Mouse (Mus musculus): ENCODE data around the gene Rps6kl1. TPM values are rescaled to one million over a fixed set of nuclear protein-coding genes. Genes with fewer than 3 reads are reported as not detected.

The Rps6kl1 gene
- total and polyA plus RNA-seq, 3 experiments, result 0.21 to 0.86 (median 0.36) TPM

- dilution Hi-C loops (cut with MboI; ENCODE audit: extremely low pct_ligation_motif_present, extremely low pct_unique_long_range_greater_than_20kb, low sequenced_read_pairs), result no loop called here
- Histone ChIP-seq H3K27me3 (replicated peaks) (peaks cover 8% of the 10 kb centered on the region), H3K9ac (ENCODE audit: insufficient read depth, low read depth) (no peak overlapping the region), H3K4me2 (ENCODE audit: insufficient read depth, low read depth, poor library complexity, severe bottlenecking) (no peak overlapping the region), H3K9me3 (replicated peaks; ENCODE audit: low read length) (no peaks in the 10 kb centered on the region), H3K27ac (ENCODE audit: insufficient read depth, low read depth) (no peak overlapping the region), H3K4me1 (ENCODE audit: control insufficient read depth in 1 of 2, insufficient read depth in 2 of 2) (no peaks in the 10 kb centered on the region), H3K4me3 (replicated peaks in 1 of 3; ENCODE audit: low read depth in 2 of 3, low read length in 2 of 3, poor library complexity in 1 of 3) (no peak overlapping the region), H3K79me2 (replicated peaks; ENCODE audit: control insufficient read depth, extremely low read depth, insufficient read depth, poor library complexity, severe bottlenecking) (no peaks in the 10 kb centered on the region), H3K36me3 (replicated peaks in 1 of 2; ENCODE audit: control insufficient read depth in 1 of 2, insufficient read depth in 1 of 2, low read length in 1 of 2) (no peaks in the 10 kb centered on the region)
- in situ Hi-C loops (cut with MboI; ENCODE audit: low pct_ligation_motif_present, low pct_unique_long_range_greater_than_20kb, low sequenced_read_pairs), result loop anchor here (10.0 to 25.0 kb wide), 3 partner anchors 157 to 504 kb away; no protein-coding TSS in a partner anchor
- DNase-seq (ENCODE audit: extremely low read depth), result no peak
- TF ChIP-seq ZNF384 (IDR thresholded peaks at IDR 0.05; ENCODE audit: low read depth, low read length), result no peak
- TF ChIP-seq JUND (conservative IDR thresholded peaks at IDR 0.05; ENCODE audit: low read depth, low read length), result no peak
- no peak for TF ChIP-seq MAX (IDR thresholded peaks at IDR 0.05; ENCODE audit: low read length)
- TF ChIP-seq POLR2A (IDR thresholded peaks at IDR 0.05; ENCODE audit: low read depth, low read length), result no peak
- no peak for TF ChIP-seq ETS1 (conservative IDR thresholded peaks at IDR 0.05; ENCODE audit: low read depth, low read length)
- TF ChIP-seq BHLHE40 (IDR thresholded peaks at IDR 0.05; ENCODE audit: low read depth, low read length), result no peak
Observed at GRCm38 (mm10) chr12:85157797-85158460, 6.9 kb upstream of the Rps6kl1 start.

GRCm38 (mm10) chr12:85156324-85156723, 5.3 kb upstream of the Rps6kl1 start:
- in situ Hi-C loops (cut with MboI; ENCODE audit: low pct_ligation_motif_present, low pct_unique_long_range_greater_than_20kb, low sequenced_read_pairs) (loop anchor here (10.0 to 25.0 kb wide), 3 partner anchors 158 to 506 kb away; no protein-coding TSS in a partner anchor), dilution Hi-C loops (cut with MboI; ENCODE audit: extremely low pct_ligation_motif_present, extremely low pct_unique_long_range_greater_than_20kb, low sequenced_read_pairs) (no loop called here)
- no peak overlapping the region for H3K4me2 ChIP-seq (ENCODE audit: insufficient read depth, low read depth, poor library complexity, severe bottlenecking)
- TF ChIP-seq EP300 (IDR thresholded peaks at IDR 0.05; ENCODE audit: low read length) (no peak), JUN (IDR thresholded peaks at IDR 0.05; ENCODE audit: insufficient read depth, low read depth, low read length) (no peak), ELF1 (IDR thresholded peaks at IDR 0.05; ENCODE audit: low read depth, low read length) (no peak), TCF12 (IDR thresholded peaks at IDR 0.05; ENCODE audit: low read depth, low read length) (no peak), ETS1 (conservative IDR thresholded peaks at IDR 0.05; ENCODE audit: low read depth, low read length) (no peak), NRF1 (IDR thresholded peaks at IDR 0.05; ENCODE audit: low read depth, low read length) (no peak), ZNF384 (IDR thresholded peaks at IDR 0.05; ENCODE audit: low read depth, low read length) (no peak), SIN3A (IDR thresholded peaks at IDR 0.05; ENCODE audit: low read length) (no peak), POLR2A (IDR thresholded peaks at IDR 0.05; ENCODE audit: low read depth, low read length) (no peak)
- no peaks in the 10 kb centered on the region for H3K79me2 ChIP-seq (replicated peaks; ENCODE audit: control insufficient read depth, extremely low read depth, insufficient read depth, poor library complexity, severe bottlenecking)
- H3K9me3 ChIP-seq (replicated peaks; ENCODE audit: low read length), result no peaks in the 10 kb centered on the region
- no peak overlapping the region for H3K9ac ChIP-seq (ENCODE audit: insufficient read depth, low read depth)
- peaks cover 7% of the 10 kb centered on the region for H3K27me3 ChIP-seq (replicated peaks)
- peaks cover 0 to 3% of the 10 kb centered on the region in 2 experiments; a peak in 1 of 4 replicates for H3K4me1 ChIP-seq (ENCODE audit: control insufficient read depth in 1 of 2, insufficient read depth in 2 of 2)
- no peaks in the 10 kb centered on the region for H3K36me3 ChIP-seq (replicated peaks in 1 of 2; ENCODE audit: control insufficient read depth in 1 of 2, insufficient read depth in 1 of 2, low read length in 1 of 2)
- no peak overlapping the region for H3K27ac ChIP-seq (ENCODE audit: insufficient read depth, low read depth)
- H3K4me3 ChIP-seq (replicated peaks in 1 of 3; ENCODE audit: low read depth in 2 of 3, low read length in 2 of 3, poor library complexity in 1 of 3), result no peak overlapping the region
- no peak for DNase-seq (ENCODE audit: extremely low read depth)

GRCm38 (mm10) chr12:85153011-85153410, 1.9 kb upstream of the Rps6kl1 start:
- Histone ChIP-seq H3K9me3 (replicated peaks; ENCODE audit: low read length) (no peaks in the 10 kb centered on the region), H3K36me3 (replicated peaks in 1 of 2; ENCODE audit: control insufficient read depth in 1 of 2, insufficient read depth in 1 of 2, low read length in 1 of 2) (no peaks in the 10 kb centered on the region), H3K9ac (ENCODE audit: insufficient read depth, low read depth) (no peak overlapping the region), H3K4me2 (ENCODE audit: insufficient read depth, low read depth, poor library complexity, severe bottlenecking) (no peak overlapping the region), H3K4me1 (ENCODE audit: control insufficient read depth in 1 of 2, insufficient read depth in 2 of 2) (peaks cover 2 to 3% of the 10 kb centered on the region in 2 experiments; a peak in 3 of 4 replicates), H3K4me3 (replicated peaks in 1 of 3; ENCODE audit: low read depth in 2 of 3, low read length in 2 of 3, poor library complexity in 1 of 3) (no peak overlapping the region), H3K27ac (ENCODE audit: insufficient read depth, low read depth) (no peak overlapping the region), H3K27me3 (replicated peaks) (peaks cover 5% of the 10 kb centered on the region), H3K79me2 (replicated peaks; ENCODE audit: control insufficient read depth, extremely low read depth, insufficient read depth, poor library complexity, severe bottlenecking) (no peaks in the 10 kb centered on the region)
- in situ Hi-C loops (cut with MboI; ENCODE audit: low pct_ligation_motif_present, low pct_unique_long_range_greater_than_20kb, low sequenced_read_pairs), result loop anchor here (10.0 to 25.0 kb wide), 3 partner anchors 162 to 509 kb away; no protein-coding TSS in a partner anchor
- dilution Hi-C loops (cut with MboI; ENCODE audit: extremely low pct_ligation_motif_present, extremely low pct_unique_long_range_greater_than_20kb, low sequenced_read_pairs), result no loop called here
- TF ChIP-seq UBTF (IDR thresholded peaks at IDR 0.05; ENCODE audit: low read depth, low read length), result no peak
- no peak for TF ChIP-seq TBP (conservative IDR thresholded peaks at IDR 0.05; ENCODE audit: low read depth, low read length)
- no peak for TF ChIP-seq MAX (IDR thresholded peaks at IDR 0.05; ENCODE audit: low read length)
- TF ChIP-seq USF2 (conservative IDR thresholded peaks at IDR 0.05; ENCODE audit: low read depth, low read length), result no peak
- TF ChIP-seq POLR2A (IDR thresholded peaks at IDR 0.05; ENCODE audit: low read depth, low read length), result no peak
- no peak for TF ChIP-seq HCFC1 (IDR thresholded peaks at IDR 0.05; ENCODE audit: low read depth, low read length)
- DNase-seq (ENCODE audit: extremely low read depth), result no peak
